Mouse (Mus musculus): ENCODE data around the gene Tnfrsf13c.
A peak's percentile ranks its signal among the peaks of the same experiment; 100 is the strongest.
"Not testable (repeated sequence)": the region's sequence is repeated elsewhere in the genome, so short reads cannot be mapped to it uniquely, and the experiment has no call there.

Gene Tnfrsf13c

DNA sequence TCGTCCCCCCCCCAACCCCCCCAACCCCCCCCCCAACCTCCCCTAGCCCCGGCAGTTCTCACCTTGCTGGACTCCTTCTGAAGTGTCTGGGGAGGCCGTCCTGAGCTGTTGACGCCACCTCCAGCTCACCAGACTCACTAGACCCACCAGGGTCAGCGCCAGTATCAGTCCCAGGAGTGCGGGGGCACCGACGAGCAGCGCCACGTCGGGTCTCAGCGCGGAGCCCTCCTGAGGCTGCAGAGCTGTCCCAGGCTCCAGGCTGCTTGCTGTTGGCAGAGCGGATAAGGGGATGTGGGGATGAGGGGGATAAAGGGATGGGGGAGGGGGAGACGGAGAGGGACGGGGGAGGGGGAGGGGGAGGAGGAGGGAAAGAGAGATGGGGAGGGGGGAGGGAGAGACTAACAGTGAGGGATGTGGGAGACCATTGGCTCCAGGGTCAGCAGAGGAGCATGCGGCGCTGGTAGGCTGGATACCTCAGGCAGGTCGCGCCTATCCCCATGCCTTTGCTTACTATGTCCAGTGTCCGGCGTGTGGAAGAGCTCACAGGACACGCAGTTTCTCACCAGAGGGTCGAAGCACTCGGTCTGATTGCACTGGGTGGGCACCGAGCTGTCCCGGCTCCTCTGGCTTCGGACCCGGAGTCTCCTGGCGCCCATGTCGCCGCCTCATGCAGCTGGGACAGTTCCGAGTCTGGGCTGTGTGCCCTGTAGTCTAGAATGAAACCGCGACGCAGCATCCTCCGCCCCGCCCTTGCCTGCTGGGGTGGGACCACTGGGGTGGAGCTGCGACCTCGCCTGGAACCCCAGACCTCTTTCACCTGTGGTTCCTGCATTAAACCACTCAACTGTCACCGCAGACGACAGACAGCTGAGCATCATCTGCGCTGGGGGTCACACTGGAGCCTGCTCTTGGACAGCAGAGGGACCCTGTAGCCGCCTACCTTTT, at the start of gene Tnfrsf13c:
TSS of gene Tnfrsf13c (minus strand) at position 713 of the 945 bp plus-strand sequence.
- DNase-seq (ENCODE audit: low spot score in 2 of 2) = no peak

DNA sequence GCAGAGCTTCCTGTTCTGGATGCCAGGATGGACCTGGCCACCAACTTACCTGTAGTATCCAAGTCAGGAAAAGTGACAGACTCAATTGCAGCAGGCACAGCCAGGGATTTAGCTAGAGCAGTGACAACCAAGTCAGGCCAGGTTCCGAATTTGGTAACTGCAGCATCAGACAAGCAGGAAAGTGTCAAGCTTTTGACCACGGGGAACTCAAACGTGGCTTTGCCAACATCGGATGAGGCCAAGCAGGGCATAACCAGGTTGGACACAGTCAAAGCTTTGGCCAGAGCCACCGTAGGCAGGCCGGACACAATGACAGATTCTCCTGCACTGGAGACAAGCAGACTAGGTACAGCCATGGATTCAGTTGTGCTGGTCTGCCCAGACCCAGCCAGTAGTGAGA, 48.1 kb upstream of the Tnfrsf13c start:
- DNase-seq (ENCODE audit: low spot score in 2 of 2) = no peak

DNA sequence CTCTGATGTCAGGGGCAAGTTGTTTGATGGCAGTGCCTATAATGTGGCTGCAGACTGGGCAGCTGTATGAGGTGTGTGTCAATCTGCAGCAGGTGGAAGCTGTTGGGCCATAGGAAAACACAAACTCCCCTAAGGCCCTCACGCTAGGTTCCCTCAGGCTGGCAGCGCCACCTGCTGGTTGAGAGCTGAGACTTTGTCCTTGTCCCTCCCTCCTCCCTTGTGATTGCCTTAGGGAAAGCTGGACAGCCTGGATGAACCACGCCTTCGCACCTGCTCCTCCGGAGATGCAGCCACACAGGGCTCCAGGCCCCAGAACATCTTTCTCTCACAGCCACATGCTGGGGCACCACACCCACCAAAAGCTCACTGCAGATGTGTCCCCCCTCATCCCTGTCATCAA, 47.0 kb upstream of the Tnfrsf13c start:
- peak in 1 of 2 experiments; percentile 70 for DNase-seq (ENCODE audit: low spot score in 2 of 2)

DNA sequence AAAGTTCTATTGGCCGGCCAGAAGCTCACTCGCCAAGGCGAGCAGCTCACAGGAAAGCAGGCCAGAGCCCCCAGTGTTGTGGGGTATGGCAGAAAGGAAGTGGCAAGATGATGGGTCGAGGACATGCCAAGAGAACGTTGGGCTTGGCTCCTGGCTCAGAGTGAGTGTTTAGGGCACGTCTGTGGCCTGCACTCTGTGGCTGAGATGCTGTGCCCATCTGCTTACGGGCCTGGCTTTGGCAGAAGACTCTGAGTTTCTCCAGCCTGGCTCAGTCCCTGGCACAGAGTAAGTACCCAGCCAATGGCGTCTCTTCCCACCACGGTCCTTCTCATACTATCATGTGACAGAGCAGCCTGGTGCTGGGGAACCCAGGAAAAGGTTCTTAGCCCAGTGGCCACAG, 44.6 kb upstream of the Tnfrsf13c start:
- DNase-seq (ENCODE audit: low spot score in 2 of 2) = no peak

DNA sequence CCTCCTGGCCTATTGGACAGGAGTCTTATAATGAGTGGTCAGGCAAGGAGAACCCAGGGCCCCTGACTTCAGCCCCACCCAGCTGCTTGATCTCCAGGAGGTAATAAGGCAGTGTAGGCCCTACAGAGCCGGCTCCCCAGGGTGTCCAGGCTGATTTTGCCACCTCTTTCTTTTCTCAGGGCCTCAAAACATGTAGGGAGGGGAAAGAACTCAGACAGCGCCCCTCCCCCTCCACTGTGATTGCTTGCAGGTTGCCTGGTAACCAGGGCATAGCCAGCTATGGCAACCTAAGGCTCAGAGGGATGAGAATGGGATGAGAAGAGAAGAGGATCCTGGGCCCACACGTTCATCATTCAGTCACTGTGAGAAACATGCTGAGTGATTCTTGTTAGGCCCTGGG, 44.0 kb upstream of the Tnfrsf13c start:
- DNase-seq (ENCODE audit: low spot score in 2 of 2) = no peak

DNA sequence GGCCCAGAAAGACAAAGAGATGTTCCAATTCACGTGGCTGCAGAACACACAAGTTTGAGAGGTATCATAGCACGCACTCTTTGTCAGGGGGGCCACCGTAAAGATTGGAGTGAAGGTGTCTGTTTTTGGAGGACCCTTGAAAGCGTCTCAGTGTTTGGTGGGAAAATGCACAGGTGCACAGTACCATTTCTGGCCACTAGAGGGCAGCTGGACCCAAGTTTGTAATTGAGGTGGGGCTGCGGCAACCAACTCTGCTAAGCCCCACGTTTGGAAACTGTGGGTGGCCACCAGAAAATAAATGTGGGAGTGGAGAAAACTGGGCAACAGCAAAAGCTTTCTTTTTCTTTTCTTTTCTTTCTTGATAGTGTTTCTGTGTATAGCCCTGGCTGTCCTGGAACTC, 42.2 kb upstream of the Tnfrsf13c start:
- DNase-seq (ENCODE audit: low spot score in 2 of 2) = peak in 1 of 2 experiments; percentile 69

DNA sequence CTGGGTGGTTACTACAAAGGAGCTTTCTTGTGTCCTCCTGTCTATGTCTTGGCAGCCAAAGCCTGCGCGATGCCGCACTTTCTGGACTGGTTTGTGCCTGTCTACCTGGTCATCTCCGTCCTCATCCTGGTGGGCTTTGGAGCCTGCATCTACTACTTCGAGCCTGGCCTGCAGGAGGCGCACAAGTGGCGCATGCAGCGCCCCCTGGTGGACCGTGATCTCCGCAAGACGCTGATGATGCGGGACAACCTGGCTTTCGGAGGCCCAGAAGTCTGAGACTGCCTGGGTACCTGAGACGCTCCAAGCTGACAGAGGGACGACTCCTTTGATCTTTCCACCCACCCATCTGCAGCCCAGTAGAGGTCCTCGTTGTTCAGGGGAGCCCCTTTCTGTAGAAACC, 35.3 kb upstream of the Tnfrsf13c start:
- DNase-seq (ENCODE audit: low spot score in 2 of 2) = peak in 1 of 2 experiments; percentile 63

DNA sequence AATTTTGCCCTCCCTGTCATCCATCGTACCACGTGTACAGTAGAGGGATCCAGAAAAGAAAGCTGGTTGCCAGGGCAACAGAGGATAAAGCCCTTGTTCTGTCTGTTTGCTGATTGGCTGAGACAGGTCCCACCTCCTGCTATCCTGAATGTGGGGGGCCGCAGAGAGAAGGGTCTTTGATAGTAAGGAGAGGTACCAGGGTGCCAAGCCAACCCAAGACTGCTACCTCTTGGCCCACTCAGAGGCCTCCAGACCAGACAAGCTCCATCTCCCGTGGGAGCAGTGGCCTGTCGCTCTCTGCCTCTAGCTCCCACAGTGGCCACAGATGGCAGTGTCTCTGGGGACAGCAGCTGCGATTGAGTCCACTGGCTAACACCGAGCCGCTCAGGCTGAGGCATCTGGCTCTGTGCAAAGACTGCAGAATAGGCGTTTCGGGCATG, 31.8 kb upstream of the Tnfrsf13c start:
- peak; percentile 87 to 93 for DNase-seq (ENCODE audit: low spot score in 2 of 2)

DNA sequence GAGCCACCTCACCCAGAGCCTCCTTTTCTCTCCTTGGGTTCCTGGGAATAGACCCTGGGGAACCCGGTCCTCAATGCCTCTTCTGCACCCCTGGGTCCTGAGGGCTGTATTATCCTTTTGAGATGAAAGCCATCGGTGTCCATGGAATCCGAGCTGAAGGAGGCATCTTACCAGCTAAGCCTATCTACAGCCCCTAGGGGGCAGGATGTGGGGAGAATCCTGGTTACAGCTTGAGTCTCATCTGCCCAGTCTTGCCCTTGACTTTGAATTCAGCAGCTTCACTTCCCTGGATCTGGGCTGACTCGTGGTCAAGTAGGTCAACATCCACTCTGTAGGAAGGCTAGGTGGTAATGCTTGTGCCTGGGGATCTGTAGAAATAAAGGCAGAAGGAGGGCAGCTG, 31.1 kb upstream of the Tnfrsf13c start:
- no peak for DNase-seq (ENCODE audit: low spot score in 2 of 2)

DNA sequence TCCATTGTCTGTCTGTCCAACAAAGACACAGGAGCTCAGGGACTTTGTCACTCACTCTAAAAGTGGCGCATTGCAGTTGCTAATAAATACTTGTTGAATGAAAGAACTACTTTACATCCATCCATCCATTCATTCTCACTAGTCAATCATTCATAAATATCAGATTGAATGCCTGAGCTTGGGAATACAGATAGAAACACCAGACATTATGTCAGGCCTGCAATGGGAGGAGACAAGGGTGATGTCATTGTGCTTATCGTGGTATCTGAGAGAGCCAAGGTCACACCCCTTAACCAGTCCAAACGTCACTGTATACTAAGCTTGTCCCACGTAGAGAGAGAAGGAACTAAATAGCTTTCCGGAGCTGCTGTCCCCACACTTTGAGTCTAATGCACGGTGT, 27.9 kb upstream of the Tnfrsf13c start, which contains the start of gene 1500009C09Rik:
TSS of gene 1500009C09Rik (plus strand) at position 301 of the 400 bp plus-strand sequence.
- no peak for DNase-seq (ENCODE audit: low spot score in 2 of 2)

DNA sequence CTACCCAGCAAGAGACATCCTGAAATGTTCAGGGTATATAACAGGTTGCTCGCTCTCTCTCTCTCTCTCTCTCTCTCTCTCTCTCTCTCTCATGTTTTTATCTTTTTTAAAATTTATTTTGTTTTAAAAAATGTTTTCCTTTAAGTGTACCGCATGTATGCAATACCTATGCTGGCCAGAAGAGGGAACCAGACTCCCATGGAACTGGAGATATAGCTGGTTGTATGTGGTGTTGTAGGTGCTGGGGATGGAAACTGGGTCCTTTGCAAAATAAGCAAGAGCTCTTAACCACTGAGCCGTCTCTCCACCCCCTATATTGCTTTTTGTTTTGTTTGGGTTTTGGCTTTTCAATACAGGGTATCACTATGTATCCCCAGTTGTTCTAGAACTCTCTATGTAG, 27.4 kb upstream of the Tnfrsf13c start:
- no peak for DNase-seq (ENCODE audit: low spot score in 2 of 2)

DNA sequence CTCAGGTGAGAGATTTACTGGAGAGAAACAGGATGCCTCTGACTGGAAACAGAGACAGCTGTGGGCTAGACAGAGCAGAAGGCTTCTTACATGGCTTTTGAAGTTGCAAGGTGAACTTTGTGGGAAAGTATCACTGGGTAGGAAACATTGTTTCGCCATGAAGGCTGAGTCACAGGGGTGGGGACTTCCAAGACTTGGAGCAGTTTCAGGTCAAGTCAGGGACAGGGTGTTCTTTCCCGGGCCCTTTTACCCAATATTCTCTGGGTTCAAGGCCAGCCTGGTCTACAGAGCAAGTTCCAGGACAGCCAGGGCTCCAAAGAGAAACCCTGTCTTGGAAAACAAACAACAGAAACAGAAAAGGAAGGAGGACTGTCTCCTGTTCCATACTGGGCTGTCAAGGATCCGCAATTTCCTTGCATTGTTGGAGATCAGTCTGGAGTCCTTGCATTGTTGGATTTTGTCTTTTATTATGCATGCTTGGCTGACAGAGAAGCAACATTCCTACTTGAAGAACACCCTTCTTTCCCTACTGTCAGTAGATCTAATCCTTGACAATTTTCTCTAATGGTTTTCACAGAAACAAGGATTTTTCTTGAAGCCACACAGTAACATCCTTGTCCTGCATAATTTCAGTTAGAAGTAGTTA, 23.1 kb upstream of the Tnfrsf13c start:
- no peak for DNase-seq (ENCODE audit: low spot score in 2 of 2)

DNA sequence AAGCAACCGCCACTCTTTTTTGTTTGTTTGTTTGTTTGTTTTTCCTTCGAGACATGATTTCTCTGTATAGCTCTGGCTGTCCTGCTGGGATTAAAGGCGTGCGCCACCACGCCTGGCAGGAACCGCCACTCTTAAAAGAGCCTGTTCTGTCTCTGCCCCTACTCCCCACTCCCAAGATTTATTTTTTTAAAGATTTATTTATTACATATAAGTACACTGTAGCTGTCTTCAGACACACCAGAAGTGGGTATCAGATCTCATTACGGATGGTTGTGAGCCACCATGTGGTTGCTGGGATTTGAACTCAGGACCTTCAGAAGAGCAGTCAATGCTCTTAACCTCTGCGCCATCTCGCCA, 20.6 kb upstream of the Tnfrsf13c start:
- not testable (repeated sequence) for DNase-seq (ENCODE audit: low spot score in 2 of 2)

DNA sequence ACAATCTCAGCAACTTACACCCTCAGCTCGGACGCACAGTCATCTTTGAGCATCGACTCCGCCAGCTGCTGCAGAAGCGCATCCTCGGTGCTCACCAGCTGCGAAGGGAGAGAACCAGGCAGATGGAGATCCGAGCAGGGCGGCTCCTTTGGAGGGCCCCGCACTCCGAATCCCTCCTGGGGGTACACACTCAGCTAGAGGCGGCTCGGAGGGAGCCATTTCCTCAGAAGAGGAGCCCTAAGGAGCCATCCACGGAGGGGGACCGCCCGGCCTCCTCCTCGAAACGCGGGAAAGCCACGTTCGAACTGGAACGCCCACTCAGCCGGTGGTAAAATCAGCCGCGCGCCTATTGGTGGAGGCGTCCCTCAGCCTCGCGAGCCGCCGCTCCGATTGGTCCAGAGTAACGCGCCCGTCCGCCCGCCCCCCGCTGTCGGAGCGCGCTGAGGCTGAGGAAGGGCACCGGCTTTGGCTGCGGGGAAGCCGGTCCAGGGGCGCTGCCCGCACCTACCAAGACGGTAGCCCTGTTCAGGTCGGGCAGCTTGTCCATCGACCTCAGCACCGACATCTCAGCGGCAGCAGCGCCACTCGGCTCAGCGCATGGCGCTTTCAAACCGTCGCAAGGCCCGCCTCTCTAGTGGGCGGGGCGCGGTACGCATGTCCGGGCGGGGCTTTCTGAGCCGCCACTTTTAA, 20.1 kb upstream of the Tnfrsf13c start, which contains the start of gene Cenpm:
TSS of gene Cenpm (minus strand) at position 634 of the 690 bp plus-strand sequence.
- peak; percentile 72 to 93 for DNase-seq (ENCODE audit: low spot score in 2 of 2)

DNA sequence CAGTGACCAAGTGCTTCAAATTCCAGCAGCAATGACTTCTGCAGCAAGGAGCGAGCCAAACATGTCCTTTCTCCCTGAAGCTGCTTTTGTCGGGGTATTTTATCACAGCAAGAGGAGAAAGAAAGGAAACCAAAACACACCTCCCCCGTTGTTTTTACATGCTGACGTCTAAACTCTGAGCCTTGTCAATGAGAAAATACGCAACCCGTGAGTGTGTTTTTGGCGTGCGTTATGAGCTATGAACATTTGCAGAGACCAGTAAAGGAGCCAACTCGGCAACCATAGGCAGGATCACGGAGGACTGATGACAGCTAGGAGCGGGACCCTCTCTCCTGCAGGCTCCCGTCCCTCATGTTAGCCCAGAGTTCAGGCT, 19.6 kb upstream of the Tnfrsf13c start:
- DNase-seq (ENCODE audit: low spot score in 2 of 2) = no peak

DNA sequence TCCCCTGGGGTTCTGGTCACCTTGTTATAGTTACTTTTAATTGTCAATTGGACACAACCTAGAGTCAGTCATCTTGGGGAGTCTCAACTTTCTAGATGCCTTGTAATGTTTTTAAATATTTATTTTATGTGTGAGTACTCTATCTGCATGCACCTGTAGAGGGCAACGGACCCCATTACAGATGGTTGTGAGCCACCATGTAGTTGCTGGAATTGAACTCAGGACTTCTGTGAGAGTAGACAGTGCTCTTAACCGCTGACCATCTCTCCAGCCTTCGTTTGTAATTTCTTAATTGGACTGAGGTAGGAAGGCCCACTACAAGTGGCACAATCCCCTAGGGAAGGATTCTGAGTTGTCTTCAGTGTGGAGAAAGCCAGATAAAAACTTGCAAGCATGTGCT, 19.1 kb upstream of the Tnfrsf13c start:
- DNase-seq (ENCODE audit: low spot score in 2 of 2) = no peak

DNA sequence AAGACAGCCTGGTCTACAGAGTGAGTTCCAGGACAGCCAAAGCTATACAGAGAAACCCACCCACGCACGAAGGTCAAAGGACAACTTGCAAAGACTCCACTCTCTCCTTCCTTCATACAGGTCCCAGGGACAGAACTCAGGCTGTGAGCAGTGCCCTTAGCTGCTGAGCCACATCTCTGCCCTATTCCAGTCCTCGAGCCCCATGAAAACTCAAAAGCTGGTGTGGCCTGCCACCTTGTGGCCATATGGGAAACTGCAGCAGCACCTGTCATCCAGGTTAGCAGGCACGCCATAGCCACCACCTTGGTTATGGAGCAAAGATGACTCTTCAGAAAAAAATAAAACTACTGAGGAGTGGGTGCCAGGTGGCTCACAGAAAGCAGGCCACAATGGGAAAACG, 12.4 kb upstream of the Tnfrsf13c start:
- DNase-seq (ENCODE audit: low spot score in 2 of 2) = peak in 1 of 2 experiments; percentile 86

DNA sequence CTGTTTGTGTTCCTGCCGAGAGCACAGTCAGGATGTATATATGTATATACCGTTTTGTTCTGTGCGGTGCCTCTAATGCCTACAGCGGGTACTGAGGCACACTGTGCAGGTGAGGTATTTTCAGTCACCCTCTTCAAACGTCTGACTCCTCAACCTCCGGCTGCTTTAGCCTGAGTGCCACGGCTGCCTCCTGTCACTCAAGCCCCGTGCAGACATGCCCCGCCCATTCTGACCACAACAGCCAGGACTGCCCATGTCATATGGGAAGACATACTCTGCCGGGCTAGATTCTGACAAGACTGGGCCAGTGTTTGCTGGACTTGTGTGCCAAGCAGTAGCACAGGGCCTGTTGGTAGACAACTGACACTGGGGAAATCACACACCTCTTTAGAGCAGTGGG, 11.5 kb upstream of the Tnfrsf13c start:
- no peak for DNase-seq (ENCODE audit: low spot score in 2 of 2)

DNA sequence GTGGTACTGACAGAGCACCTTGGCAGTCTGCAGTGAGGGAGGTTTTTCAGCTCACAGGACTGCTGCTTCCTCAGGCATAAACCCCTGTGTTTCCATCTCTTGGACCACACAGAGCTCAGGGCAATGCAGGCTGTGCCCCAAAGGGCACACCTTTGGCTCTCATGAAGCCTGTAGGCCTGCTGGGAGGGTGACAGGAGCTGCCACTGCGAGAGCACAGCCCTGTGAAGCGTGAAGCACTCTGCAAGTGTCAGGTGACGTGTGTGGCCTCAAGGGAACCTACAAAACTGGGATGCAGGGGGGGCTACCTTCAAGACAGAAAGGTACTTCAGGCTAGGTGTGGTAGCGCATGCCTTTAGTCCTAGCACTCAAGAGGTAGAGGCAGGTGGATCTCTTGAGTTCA, 8.5 kb upstream of the Tnfrsf13c start:
- no peak for DNase-seq (ENCODE audit: low spot score in 2 of 2)

DNA sequence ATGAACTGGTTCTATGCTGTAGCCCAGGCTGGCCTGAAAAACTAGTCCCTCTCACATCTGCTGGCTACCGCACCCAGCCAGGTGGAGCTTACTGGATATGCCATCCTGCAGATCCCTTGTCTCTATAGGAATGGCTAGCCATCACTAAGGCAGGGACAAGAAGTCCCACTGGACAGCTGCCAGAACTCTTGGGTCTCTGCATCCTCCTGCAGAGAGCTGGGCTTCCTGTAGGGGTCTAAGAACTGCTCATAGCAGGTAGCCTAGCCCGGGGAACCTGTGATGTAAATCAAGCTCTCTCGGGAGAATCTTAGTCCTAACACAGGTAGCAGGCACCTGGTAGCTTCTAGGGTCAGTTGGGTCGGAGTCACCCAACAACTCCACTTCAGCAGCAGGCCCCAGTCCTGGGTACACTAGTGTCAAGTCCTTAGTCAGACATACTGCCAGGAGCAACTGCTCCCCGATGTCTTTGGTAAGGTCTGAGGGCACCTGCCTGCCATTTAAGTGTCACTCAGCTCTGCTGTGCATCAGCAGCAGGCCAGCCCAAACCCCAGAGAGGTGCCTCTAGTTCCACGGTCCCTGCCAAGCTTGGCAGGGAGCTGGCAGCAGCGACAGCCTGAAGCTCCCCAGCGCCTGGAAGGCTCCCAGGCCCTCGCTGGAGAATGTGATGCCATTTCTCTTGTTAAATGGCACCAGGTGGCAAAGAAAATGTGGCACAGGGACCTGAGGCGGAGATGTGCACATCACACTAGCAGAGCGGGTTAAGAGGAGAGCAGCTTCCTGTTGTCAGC, 7.6 kb upstream of the Tnfrsf13c start:
- peak in 1 of 2 experiments; percentile 43 for DNase-seq (ENCODE audit: low spot score in 2 of 2)

DNA sequence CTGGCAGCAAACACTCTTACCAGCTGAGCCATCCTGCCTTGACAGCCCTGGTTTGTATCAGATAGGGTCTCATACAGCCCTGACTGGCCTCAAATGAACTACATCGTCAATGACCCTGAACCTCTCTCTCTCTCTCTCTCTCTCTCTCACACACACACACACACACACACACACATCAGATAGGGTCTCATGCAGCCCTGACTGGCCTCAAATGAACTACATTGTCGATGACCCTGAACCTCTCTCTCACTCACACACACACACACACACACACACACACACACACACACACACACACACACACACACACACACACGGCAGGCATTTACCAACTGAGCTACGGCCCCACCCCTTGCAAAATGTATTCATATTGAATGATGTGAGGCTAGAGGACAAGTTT, 6.9 kb upstream of the Tnfrsf13c start:
- no peak for DNase-seq (ENCODE audit: low spot score in 2 of 2)

All from left cerebral cortex, adult 9 months (tissue).